Mouse (Mus musculus) heart, postnatal 0 days (tissue): ENCODE data around the gene Prkn. TPM values are rescaled to one million over a fixed set of nuclear protein-coding genes. Genes with fewer than 3 reads are reported as not detected.

ENCODE experiments used
- ATAC-seq: fragments of 200-750 bp; cut with Nextera tagmentation; 2 replicates; pipeline ENCODE4 v1.8.0; 2017; ENCODE audit warnings: low read depth, moderate number of reproducible peaks, moderate library complexity; ENCODE audit not compliant: insufficient read depth
- DNase-seq: peaks from one replicate; pipeline ENCODE4 v3.0.0-alpha.2; 2016; ENCODE audit warnings: low spot score
- H3K27ac ChIP-seq: fragments of 300-500 bp; sonication (generic); 2 replicates; pipeline ENCODE4 v1.5.1; 2014; ENCODE audit warnings: low read depth, mild to moderate bottlenecking
- H3K27me3 ChIP-seq: fragments of 300-500 bp; sonication (generic); 2 replicates; pipeline ENCODE4 v1.6.1; 2014; ENCODE audit warnings: low read length, mixed read lengths; ENCODE audit not compliant: control insufficient read depth, insufficient read depth
- H3K36me3 ChIP-seq: fragments of 300-500 bp; sonication (generic); replicated peaks from 2 replicates; pipeline ENCODE4 v1.6.1; 2014; ENCODE audit warnings: low read length, mixed read lengths; ENCODE audit not compliant: control insufficient read depth, insufficient read depth
- H3K4me1 ChIP-seq: fragments of 300-500 bp; sonication (generic); 2 replicates; pipeline ENCODE4 v1.6.1; 2014; ENCODE audit warnings: antibody characterized with exemption; ENCODE audit not compliant: control insufficient read depth, insufficient read depth
- H3K4me2 ChIP-seq: fragments of 300-500 bp; sonication (generic); 2 replicates; pipeline ENCODE4 v1.6.1; 2014; ENCODE audit warnings: low read depth, mild to moderate bottlenecking, low read length, moderate library complexity
- H3K4me3 ChIP-seq: fragments of 300-500 bp; sonication (generic); 2 replicates; pipeline ENCODE4 v1.5.1; 2014; ENCODE audit warnings: low read depth, low read length
- H3K9ac ChIP-seq: fragments of 300-500 bp; sonication (generic); replicated peaks from 2 replicates; pipeline ENCODE4 v1.6.1; 2014; ENCODE audit warnings: low read depth, low read length, mixed read lengths
- H3K9me3 ChIP-seq: fragments of 300-500 bp; sonication (generic); replicated peaks from 2 replicates; pipeline ENCODE4 v1.6.1; 2016; ENCODE audit warnings: low read length; ENCODE audit not compliant: control insufficient read depth
- CTCF ChIP-seq: IDR thresholded peaks from 2 replicates; pipeline ENCODE4 v1.5.1; 2016; ENCODE audit warnings: antibody characterized with exemption, control low read depth, low read depth
- EP300 ChIP-seq: IDR thresholded peaks from 2 replicates; pipeline ENCODE4 v1.6.1; 2016; ENCODE audit warnings: antibody characterized with exemption, low read depth
- WGBS: fragments of 180-500 bp; shearing (Covaris S2); extraction: QIAGEN DNeasy Blood & Tissue Kit; methylation state at CpG from one replicate; pipeline ENCODE4 v1.1.7; 2014; 5-methylcytosine and 5-hydroxymethylcytosine counted together
- polyA plus RNA-seq: library from polyadenylated mRNA; unstranded; fragments of >200 nt; fragmentation: Nextera tagmentation; extraction: Ambion mirVana; gene quantifications from 2 replicates; pipeline ENCODE4 v1.2.1, GENCODE M21; 2015
- total RNA-seq: library from RNA; depleted of rRNA; stranded (reverse); fragments of >200 nt; gene quantifications from 2 replicates; pipeline ENCODE4 v1.2.3, GENCODE M21; 2014; ENCODE audit warnings: low replicate concordance

Gene Prkn
- total and polyA plus RNA-seq, 2 experiments from 2014 or later: 4.5 to 14.2 TPM

GRCm38 (mm10) chr17:11618886-11619590 is 778.9 kb downstream of the Prkn start:
- no peaks in the 10 kb centered on the region for H3K4me1 ChIP-seq
- no peak overlapping the region for H3K4me2 ChIP-seq
- DNase-seq (no peak), ATAC-seq (no peak)
- H3K4me3 ChIP-seq: no peak overlapping the region
- no peak overlapping the region for H3K27ac ChIP-seq
- H3K9me3 ChIP-seq: no peaks in the 10 kb centered on the region
- TF ChIP-seq EP300 (no peak), CTCF (no peak)
- H3K9ac ChIP-seq: no peak overlapping the region
- 78% methylated on average over 8 of the region's 8 CpGs for WGBS
- no peaks in the 10 kb centered on the region for H3K36me3 ChIP-seq
- no peaks in the 10 kb centered on the region for H3K27me3 ChIP-seq

- Histone ChIP-seq H3K4me2 (no peak overlapping the region), H3K4me3 (no peak overlapping the region)
- 70% methylated on average over 3 of the region's 3 CpGs for WGBS
These were observed 780.6 kb downstream of the Prkn start for GRCm38 (mm10) chr17:11620770-11621169.

DNA sequence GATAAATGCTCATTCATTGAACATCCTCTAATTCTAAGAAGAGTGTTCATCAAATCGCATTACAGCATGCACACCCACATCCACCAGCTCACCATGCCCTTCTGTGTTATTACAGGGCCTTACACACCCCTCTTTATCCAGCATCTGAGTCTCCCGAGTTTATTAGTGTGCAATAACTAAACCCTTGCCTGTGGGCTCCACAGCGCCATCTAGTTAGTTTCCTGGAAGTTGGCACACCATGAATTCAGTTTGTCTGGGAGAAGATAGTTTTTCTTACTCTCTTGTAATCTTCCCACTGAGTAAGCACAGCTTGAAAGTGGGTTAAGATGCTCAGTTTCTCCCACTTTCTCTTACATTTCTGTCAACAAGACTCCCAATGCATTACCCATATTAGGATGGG is 781.3 kb downstream of the Prkn start:
- Histone ChIP-seq H3K4me1 (no peaks in the 10 kb centered on the region), H3K27ac (no peak overlapping the region), H3K9ac (no peak overlapping the region), H3K4me2 (no peak overlapping the region), H3K36me3 (no peaks in the 10 kb centered on the region), H3K4me3 (no peak overlapping the region), H3K27me3 (no peaks in the 10 kb centered on the region), H3K9me3 (no peaks in the 10 kb centered on the region)
- no peak for DNase-seq
- 59% methylated on average over 3 of the region's 3 CpGs for WGBS
- ATAC-seq: no peak
- no peak; the same call in 1 of the 2 replicates for TF ChIP-seq CTCF
- no peak for TF ChIP-seq EP300

More at GRCm38 (mm10) chr17:11620770-11621169, 780.6 kb downstream of the Prkn start:
- DNase-seq (no peak), ATAC-seq (no peak)
- Histone ChIP-seq H3K9me3 (no peaks in the 10 kb centered on the region), H3K27me3 (no peaks in the 10 kb centered on the region), H3K4me1 (no peaks in the 10 kb centered on the region), H3K9ac (no peak overlapping the region), H3K36me3 (no peaks in the 10 kb centered on the region), H3K27ac (no peak overlapping the region)
- TF ChIP-seq CTCF: no peak
- no peak for TF ChIP-seq EP300

GRCm38 (mm10) chr17:11626306-11626705 is 786.1 kb downstream of the Prkn start:
- no peak for ATAC-seq
- 82% methylated on average over 3 of the region's 3 CpGs for WGBS

GRCm38 (mm10) chr17:11635121-11635520 is 794.9 kb downstream of the Prkn start:
- H3K4me2 ChIP-seq: no peak overlapping the region
- no peak overlapping the region for H3K27ac ChIP-seq
- 86% methylated on average over 11 of the region's 11 CpGs for WGBS
- H3K4me1 ChIP-seq: no peaks in the 10 kb centered on the region
- no peaks in the 10 kb centered on the region for H3K36me3 ChIP-seq
- H3K27me3 ChIP-seq: no peaks in the 10 kb centered on the region
- H3K9ac ChIP-seq: no peak overlapping the region
- ATAC-seq: no peak
- no peak for TF ChIP-seq EP300
- TF ChIP-seq CTCF: no peak
- H3K9me3 ChIP-seq: no peaks in the 10 kb centered on the region
- H3K4me3 ChIP-seq: no peak overlapping the region
- no peak for DNase-seq

More at GRCm38 (mm10) chr17:11626306-11626705, 786.1 kb downstream of the Prkn start:
- no peak overlapping the region for H3K4me3 ChIP-seq
- H3K4me1 ChIP-seq: no peaks in the 10 kb centered on the region
- DNase-seq: no peak
- H3K4me2 ChIP-seq: no peak overlapping the region
- H3K9ac ChIP-seq: no peak overlapping the region
- no peak overlapping the region for H3K27ac ChIP-seq
- H3K36me3 ChIP-seq: no peaks in the 10 kb centered on the region
- TF ChIP-seq CTCF (no peak), EP300 (no peak)
- no peaks in the 10 kb centered on the region for H3K9me3 ChIP-seq
- H3K27me3 ChIP-seq: no peaks in the 10 kb centered on the region

DNA sequence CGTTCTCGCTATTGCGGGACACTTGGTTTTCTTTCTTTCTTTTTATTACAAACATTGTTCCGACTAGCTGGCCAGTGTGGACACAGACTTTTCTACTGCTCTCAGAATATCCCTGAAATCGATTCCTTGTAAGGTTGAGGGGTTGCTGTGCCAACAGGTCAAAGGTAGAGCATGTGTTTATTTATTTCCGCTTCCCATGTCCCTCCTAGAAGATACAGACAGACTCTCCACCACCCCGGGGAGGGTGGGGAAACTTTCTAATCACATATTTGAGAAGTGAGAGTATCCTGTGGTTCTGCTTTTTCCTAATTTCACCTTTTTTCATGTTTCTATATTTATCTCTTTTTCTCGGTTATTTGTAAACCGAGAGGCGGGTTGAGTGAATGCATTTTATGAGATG is 797.5 kb downstream of the Prkn start:
- DNase-seq (no peak), ATAC-seq (no peak)
- TF ChIP-seq EP300 (no peak), CTCF (no peak)
- H3K9ac ChIP-seq: no peak overlapping the region
- H3K27ac ChIP-seq: no peak overlapping the region
- no peaks in the 10 kb centered on the region for H3K27me3 ChIP-seq
- H3K9me3 ChIP-seq: no peaks in the 10 kb centered on the region
- H3K4me2 ChIP-seq: no peak overlapping the region
- no peak overlapping the region for H3K4me3 ChIP-seq
- no peaks in the 10 kb centered on the region for H3K4me1 ChIP-seq
- H3K36me3 ChIP-seq: no peaks in the 10 kb centered on the region
- WGBS: 78% methylated on average over 10 of the region's 10 CpGs
